Mouse (Mus musculus): ENCODE data around the gene Taar7a.

- TF ChIP-seq CTCF (IDR thresholded peaks at IDR 0.05; ENCODE audit: low read depth) (no peak), EP300 (optimal IDR thresholded peaks at IDR 0.05) (no peak)
These were observed 41.6 kb downstream of the Taar7a start for GRCm38 (mm10) chr10:23951714-23952113.
